Mouse (Mus musculus) liver, embryonic 16.5 days (tissue): ENCODE results near the gene Mapkapk5. TPM values are rescaled to one million over a fixed set of nuclear protein-coding genes. Genes with fewer than 3 reads are reported as not detected.

Source experiments
- ATAC-seq: fragments of 200-750 bp; cut with Nextera tagmentation; 2 replicates; pipeline ENCODE4 v1.8.0; 2017; ENCODE audit warnings: low read depth, mild to moderate bottlenecking, moderate number of reproducible peaks, moderate library complexity
- H3K27ac ChIP-seq: fragments of 300-500 bp; sonication (generic); 2 replicates; pipeline ENCODE4 v1.5.1; 2014; ENCODE audit warnings: mild to moderate bottlenecking, low read length
- H3K27me3 ChIP-seq: fragments of 300-500 bp; sonication (generic); 2 replicates; pipeline ENCODE4 v1.6.1; 2014; ENCODE audit warnings: low read depth, low read length, mixed read lengths; ENCODE audit not compliant: control insufficient read depth, insufficient read depth
- H3K36me3 ChIP-seq: fragments of 300-500 bp; sonication (generic); 2 replicates; pipeline ENCODE4 v1.6.1; 2014; ENCODE audit warnings: mild to moderate bottlenecking; ENCODE audit not compliant: control insufficient read depth, insufficient read depth
- H3K4me1 ChIP-seq: fragments of 300-500 bp; sonication (generic); 2 replicates; pipeline ENCODE4 v1.6.1; 2014; ENCODE audit warnings: low read depth, low read length, mixed read lengths; ENCODE audit not compliant: control insufficient read depth
- H3K4me2 ChIP-seq: fragments of 300-500 bp; sonication (generic); 2 replicates; pipeline ENCODE4 v1.6.1; 2014; ENCODE audit warnings: low read depth, low read length, mixed read lengths
- H3K4me3 ChIP-seq: fragments of 300-500 bp; sonication (generic); 2 replicates; pipeline ENCODE4 v1.5.1; 2014; ENCODE audit warnings: low read depth, mild to moderate bottlenecking, low read length
- H3K9ac ChIP-seq: fragments of 300-500 bp; sonication (generic); 2 replicates; pipeline ENCODE4 v1.6.1; 2014; ENCODE audit warnings: low read depth, low read length
- H3K9me3 ChIP-seq: fragments of 300-500 bp; sonication (generic); replicated peaks from 2 replicates; pipeline ENCODE4 v1.6.1; 2016; ENCODE audit warnings: low read length; ENCODE audit not compliant: control insufficient read depth
- WGBS: fragments of 180-500 bp; shearing (Covaris S2); extraction: QIAGEN DNeasy Blood & Tissue Kit; methylation state at CpG from one replicate; pipeline ENCODE4 v1.1.7; 2014; ENCODE audit not compliant: insufficient replicate concordance; 5-methylcytosine and 5-hydroxymethylcytosine counted together
- polyA plus RNA-seq: library from polyadenylated mRNA; unstranded; fragments of >200 nt; fragmentation: Nextera tagmentation; extraction: Ambion mirVana; gene quantifications from 2 replicates; pipeline ENCODE4 v1.2.1, GENCODE M21; 2015

Mapkapk5 gene
- polyA plus RNA-seq, 1 experiment from 2014 or later = 21.3 TPM

GRCm38 (mm10) chr5:121569881-121570420 is 24.2 kb upstream of the Mapkapk5 start:
- peaks cover 12% of the 10 kb centered on the region for H3K36me3 ChIP-seq

GRCm38 (mm10) chr5:121566035-121566681 is 20.5 kb upstream of the Mapkapk5 start:
- WGBS = 71% methylated on average over 16 of the region's 16 CpGs
- Histone ChIP-seq H3K27ac (no peak overlapping the region), H3K27me3 (no peaks in the 10 kb centered on the region), H3K9me3 (no peaks in the 10 kb centered on the region), H3K9ac (no peak overlapping the region), H3K4me2 (no peak overlapping the region), H3K36me3 (peaks cover 6% of the 10 kb centered on the region; the same call in 1 of the 2 replicates), H3K4me1 (peaks cover 3% of the 10 kb centered on the region; the same call in 1 of the 2 replicates), H3K4me3 (no peak overlapping the region)
- peak; percentile 64 for ATAC-seq

More at GRCm38 (mm10) chr5:121569881-121570420, 24.2 kb upstream of the Mapkapk5 start:
- Histone ChIP-seq H3K27me3 (no peaks in the 10 kb centered on the region), H3K9me3 (no peaks in the 10 kb centered on the region), H3K4me1 (no peaks in the 10 kb centered on the region), H3K9ac (no peak overlapping the region), H3K4me2 (no peak overlapping the region), H3K4me3 (no peak overlapping the region), H3K27ac (no peak overlapping the region)
- ATAC-seq = no peak
- WGBS = 74% methylated on average over 8 of the region's 9 CpGs

GRCm38 (mm10) chr5:121564468-121564895 is 18.8 kb upstream of the Mapkapk5 start:
- Histone ChIP-seq H3K27ac (no peak overlapping the region), H3K9me3 (no peaks in the 10 kb centered on the region), H3K9ac (no peak overlapping the region), H3K4me1 (peaks cover 3% of the 10 kb centered on the region; the same call in 1 of the 2 replicates), H3K4me2 (peak overlapping the region; percentile 52), H3K27me3 (no peaks in the 10 kb centered on the region), H3K4me3 (peak overlapping the region; percentile 35), H3K36me3 (peaks cover 3% of the 10 kb centered on the region; the same call in 1 of the 2 replicates)
- no peak for ATAC-seq
- 8% methylated on average over 11 of the region's 11 CpGs for WGBS

- 76% methylated on average over 3 of the region's 3 CpGs for WGBS
- Histone ChIP-seq H3K36me3 (no peaks in the 10 kb centered on the region), H3K9ac (no peak overlapping the region), H3K27me3 (no peaks in the 10 kb centered on the region), H3K4me3 (no peak overlapping the region), H3K27ac (no peak overlapping the region), H3K4me1 (peaks cover 3% of the 10 kb centered on the region; the same call in 1 of the 2 replicates), H3K4me2 (no peak overlapping the region), H3K9me3 (no peaks in the 10 kb centered on the region)
- ATAC-seq = no peak
These were observed 16.7 kb upstream of the Mapkapk5 start for GRCm38 (mm10) chr5:121562436-121562835.

DNA sequence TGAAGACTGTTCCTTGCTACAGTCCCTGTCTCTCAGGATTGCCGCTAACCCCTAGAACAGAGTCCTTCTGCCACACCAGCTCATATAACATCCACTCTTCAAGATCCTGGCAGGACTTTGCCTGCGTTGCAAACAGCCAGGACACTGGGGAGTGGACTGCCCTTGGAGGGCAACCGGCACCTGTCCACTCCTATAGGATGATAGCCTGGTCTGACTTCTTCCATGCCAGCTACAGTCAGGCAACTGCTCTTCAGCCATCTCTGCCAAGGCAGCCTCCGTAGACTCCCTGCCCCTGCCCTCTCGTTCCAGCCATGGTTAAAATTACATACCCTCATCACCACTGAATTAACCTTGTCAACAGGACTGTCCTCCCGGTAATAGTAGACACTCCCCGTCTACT is 3.5 kb upstream of the Mapkapk5 start:
- Histone ChIP-seq H3K4me2 (no peak overlapping the region), H3K36me3 (no peaks in the 10 kb centered on the region), H3K4me3 (no peak overlapping the region), H3K27me3 (no peaks in the 10 kb centered on the region; the same call in 1 of the 2 replicates), H3K9me3 (no peaks in the 10 kb centered on the region), H3K4me1 (peaks cover 21% of the 10 kb centered on the region), H3K27ac (no peak overlapping the region), H3K9ac (no peak overlapping the region)
- 78% methylated on average over 7 of the region's 7 CpGs for WGBS
- no peak for ATAC-seq

DNA sequence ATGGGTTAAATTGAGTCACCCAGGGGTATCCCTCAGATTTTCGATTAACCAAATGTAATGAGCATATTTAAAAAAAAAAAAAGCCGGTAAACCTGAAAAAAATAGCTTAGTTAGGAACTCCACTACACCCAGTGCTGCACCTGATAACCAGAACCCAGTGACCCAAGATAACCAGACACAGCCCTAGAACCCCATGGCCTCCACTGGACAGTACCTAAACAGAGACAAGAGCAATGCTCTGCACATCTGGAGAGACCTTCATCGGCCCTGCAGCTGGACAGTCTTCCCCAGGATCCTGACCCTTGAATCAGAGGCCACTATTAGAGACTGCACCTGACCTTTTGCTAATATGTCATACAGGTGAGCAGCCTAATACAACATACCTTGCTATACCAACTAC is 1.4 kb upstream of the Mapkapk5 start:
- Histone ChIP-seq H3K27ac (peak overlapping the region; percentile 81), H3K9me3 (no peaks in the 10 kb centered on the region), H3K4me2 (peak overlapping the region; percentile 72), H3K4me3 (peak overlapping the region; percentile 98), H3K4me1 (peaks cover 32% of the 10 kb centered on the region), H3K36me3 (no peaks in the 10 kb centered on the region), H3K27me3 (no peaks in the 10 kb centered on the region), H3K9ac (no peak overlapping the region; the same call in 1 of the 2 replicates)
- peak; percentile 31 for ATAC-seq
- WGBS = 55% methylated on average over 3 of the region's 3 CpGs

- H3K4me1 ChIP-seq = peaks cover 32% of the 10 kb centered on the region
- H3K4me2 ChIP-seq = peak overlapping the region; percentile 72
- no peaks in the 10 kb centered on the region for H3K27me3 ChIP-seq
- no peak for ATAC-seq
- no peaks in the 10 kb centered on the region for H3K36me3 ChIP-seq
- H3K9ac ChIP-seq = peak overlapping the region; percentile 97
- H3K27ac ChIP-seq = peak overlapping the region; percentile 81
- no peaks in the 10 kb centered on the region for H3K9me3 ChIP-seq
- H3K4me3 ChIP-seq = peak overlapping the region; percentile 98
- 13% methylated on average over 6 of the region's 6 CpGs for WGBS
These were observed 808 bp upstream of the Mapkapk5 start for GRCm38 (mm10) chr5:121546530-121546895.

DNA sequence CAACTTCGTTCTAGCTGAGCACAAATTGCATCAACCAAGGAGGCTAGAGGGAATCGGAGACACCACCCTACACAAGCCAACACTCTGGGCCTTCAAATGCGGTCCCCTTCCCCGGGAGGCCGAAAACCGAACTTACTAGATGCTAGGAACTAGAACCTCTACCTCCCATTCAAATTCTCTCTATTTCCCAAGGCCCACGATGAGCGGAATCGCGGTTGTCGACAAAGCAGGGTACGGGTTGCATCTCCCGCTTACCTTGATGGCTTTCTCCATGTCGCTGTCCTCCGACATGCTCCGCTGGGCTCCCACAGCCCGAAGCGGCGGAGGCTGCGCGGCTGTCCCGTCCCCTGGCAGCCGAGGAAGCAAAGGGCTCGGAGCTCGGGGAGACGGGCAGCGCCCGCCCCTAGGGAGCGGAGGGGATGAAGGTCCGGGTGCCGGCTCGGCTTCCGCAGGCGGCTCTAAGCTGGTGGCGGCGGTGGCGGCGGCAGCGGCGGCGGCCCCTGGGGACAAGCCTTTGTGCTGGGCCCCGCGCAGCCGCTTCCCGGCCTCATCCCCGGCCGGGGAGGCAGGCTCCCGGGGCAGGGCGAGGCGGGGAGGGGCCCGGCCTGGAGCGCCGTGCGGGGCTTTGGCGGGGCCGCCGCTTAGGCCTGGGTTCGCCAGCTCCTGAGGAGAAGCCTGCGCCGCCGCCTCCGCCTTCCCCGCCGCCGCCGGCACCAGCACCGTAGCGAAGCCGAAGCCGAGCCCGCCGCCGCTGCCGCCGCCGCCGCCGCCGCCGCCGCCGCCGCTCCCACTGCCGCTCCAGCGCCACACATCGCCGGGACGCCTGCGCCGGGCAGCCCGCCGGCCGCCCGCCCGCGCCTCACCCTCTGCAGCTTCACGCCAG is 554 bp downstream of the Mapkapk5 start, which contains the start of the genes Adam1a and Gm42878:
Adam1a (minus strand) TSS at position 573 of the 883 bp plus-strand sequence.
Gm42878 (minus strand) TSS at position 573 of the 883 bp plus-strand sequence.
- under 1% methylated on average over 33 of the region's 97 CpGs for WGBS
- Histone ChIP-seq H3K36me3 (no peaks in the 10 kb centered on the region), H3K4me3 (peak within 1 kb of the TSS; percentile 98), H3K27ac (peak within 1 kb of the TSS; percentile 91), H3K4me2 (peak within 1 kb of the TSS; percentile 92), H3K4me1 (peaks cover 32% of the 10 kb centered on the region), H3K9me3 (no peaks in the 10 kb centered on the region), H3K9ac (peak within 1 kb of the TSS; percentile 97), H3K27me3 (no peaks in the 10 kb centered on the region)
- peak; percentile 73 for ATAC-seq
